Mouse (Mus musculus): ENCODE results near the gene Nip7. TPM values are rescaled to one million over a fixed set of nuclear protein-coding genes. Genes with fewer than 3 reads are reported as not detected.

Nip7 gene
- polyA plus RNA-seq, 1 experiment from 2014 or later = 66.2 TPM

- Histone ChIP-seq H3K9me3 (ENCODE audit: control insufficient read depth, low read length) (no peaks in the 10 kb centered on the region), H3K36me3 (ENCODE audit: control insufficient read depth, insufficient read depth, low read length) (no peaks in the 10 kb centered on the region), H3K27ac (ENCODE audit: low read depth, low read length) (no peak overlapping the region), H3K9ac (ENCODE audit: low read depth, low read length) (no peak overlapping the region), H3K4me2 (ENCODE audit: low read length) (no peak overlapping the region), H3K4me1 (ENCODE audit: control insufficient read depth, insufficient read depth, low read depth, low read length) (no peaks in the 10 kb centered on the region; the same call in 1 of the 2 replicates), H3K4me3 (ENCODE audit: low read length) (no peak overlapping the region), H3K27me3 (replicated peaks; ENCODE audit: control insufficient read depth, insufficient read depth, low read length) (no peaks in the 10 kb centered on the region)
- WGBS = 85% methylated on average over 5 of the region's 5 CpGs
- no peak for ATAC-seq
Observed at GRCm38 (mm10) chr8:107109816-107110435, 53.2 kb downstream of the Nip7 start.

Small RNA genes lying within 50 kb of the gene (microRNA-seq; reads per million reads assigned to microRNA genes)
- 0.62 reads per million for gene Mir7075

Other genes starting within 250 kb of the Nip7 start
- gene Has3, start 186.6 kb upstream of the Nip7 start, polyA plus RNA-seq (2015; fragmentation: Nextera tagmentation; extraction: Ambion mirVana) = 1.2 and 1.6 TPM in 2 replicates
- 42.2 and 44.6 TPM in 2 replicates for gene Utp4, start 163.2 kb upstream of the Nip7 start, polyA plus RNA-seq (2015; fragmentation: Nextera tagmentation; extraction: Ambion mirVana)
- 4.7 and 4.9 TPM in 2 replicates for gene Sntb2, start 121.1 kb upstream of the Nip7 start, polyA plus RNA-seq (2015; fragmentation: Nextera tagmentation; extraction: Ambion mirVana)
- 159 and 165 TPM in 2 replicates for gene Vps4a, start 25.7 kb upstream of the Nip7 start, polyA plus RNA-seq (2015; fragmentation: Nextera tagmentation; extraction: Ambion mirVana)
- 37.1 and 37.4 TPM in 2 replicates for gene Pdf, start 8.3 kb upstream of the Nip7 start, polyA plus RNA-seq (2015; fragmentation: Nextera tagmentation; extraction: Ambion mirVana)
- 39.2 and 42.3 TPM in 2 replicates for gene Cog8, start 188 bp upstream of the Nip7 start, polyA plus RNA-seq (2015; fragmentation: Nextera tagmentation; extraction: Ambion mirVana)
- not detected in 2 replicates for gene Tmed6, start 8.8 kb downstream of the Nip7 start, polyA plus RNA-seq (2015; fragmentation: Nextera tagmentation; extraction: Ambion mirVana)
- gene Terf2, start 39.7 kb downstream of the Nip7 start, polyA plus RNA-seq (2015; fragmentation: Nextera tagmentation; extraction: Ambion mirVana) = 22.5 and 24.1 TPM in 2 replicates
- 98.8 and 112 TPM in 2 replicates for gene Cyb5b, start 93.8 kb downstream of the Nip7 start, polyA plus RNA-seq (2015; fragmentation: Nextera tagmentation; extraction: Ambion mirVana)
- 7.7 and 8.0 TPM in 2 replicates for gene Nfat5, start 236.6 kb downstream of the Nip7 start, polyA plus RNA-seq (2015; fragmentation: Nextera tagmentation; extraction: Ambion mirVana)